Mouse (Mus musculus): Measurements from ENCODE around the gene Bod1l.

Bod1l gene

DNA sequence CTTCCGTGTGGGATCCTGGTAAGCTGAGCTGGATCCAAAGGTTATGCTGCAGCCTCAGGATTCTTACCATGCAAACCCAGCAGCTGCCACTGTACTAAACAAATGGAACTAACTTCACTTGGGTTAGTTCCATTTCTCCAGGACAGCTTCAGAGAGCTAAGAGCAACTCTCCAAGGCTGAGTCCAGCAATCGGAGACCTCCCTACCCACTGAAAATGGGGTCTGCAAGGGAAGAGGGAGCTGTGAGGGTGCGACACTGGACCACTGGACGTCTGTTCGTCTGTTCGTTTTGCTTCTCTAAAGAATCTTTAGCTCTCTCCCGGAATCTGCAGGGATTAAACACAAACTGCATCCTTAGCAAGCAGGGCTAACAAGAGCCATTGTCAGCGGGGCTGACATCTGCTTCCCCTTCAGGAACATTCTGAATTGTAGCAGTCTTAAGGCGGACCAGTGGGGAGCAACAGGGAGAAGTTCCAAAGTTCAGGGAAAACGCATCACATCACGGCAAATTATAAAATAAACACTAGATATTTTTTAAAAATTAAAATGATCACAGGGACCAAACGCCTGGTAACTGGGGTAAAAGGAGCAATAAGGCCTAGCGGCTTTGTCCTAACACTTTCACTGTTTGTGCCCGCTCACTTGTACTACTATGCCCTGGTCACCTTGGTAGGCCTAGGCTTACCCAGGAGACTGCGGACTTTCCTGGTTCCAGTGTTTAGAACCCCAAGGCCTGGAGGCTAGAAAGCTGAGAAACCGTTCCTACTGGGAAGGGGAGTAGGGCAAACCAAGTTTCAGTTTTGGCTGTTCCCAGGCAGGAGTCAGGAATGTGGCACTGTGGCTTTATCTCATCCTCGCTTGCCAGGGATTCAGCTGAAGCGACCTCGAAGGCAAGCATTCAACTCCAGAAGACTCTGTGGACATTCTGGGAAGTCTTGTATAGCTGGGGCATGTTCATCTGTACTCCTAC lies 85.2 kb downstream of the Bod1l start:
- no peak for DNase-seq (ENCODE audit: low read depth)

GRCm38 (mm10) chr5:41757338-41757737 lies 86.8 kb downstream of the Bod1l start:
- DNase-seq (ENCODE audit: low read depth): no peak

GRCm38 (mm10) chr5:41756396-41756795 lies 87.7 kb downstream of the Bod1l start:
- no peak for DNase-seq (ENCODE audit: low read depth)

- no peak for DNase-seq (ENCODE audit: low read depth)
Measured at GRCm38 (mm10) chr5:41755373-41755960, 88.6 kb downstream of the Bod1l start.

DNA sequence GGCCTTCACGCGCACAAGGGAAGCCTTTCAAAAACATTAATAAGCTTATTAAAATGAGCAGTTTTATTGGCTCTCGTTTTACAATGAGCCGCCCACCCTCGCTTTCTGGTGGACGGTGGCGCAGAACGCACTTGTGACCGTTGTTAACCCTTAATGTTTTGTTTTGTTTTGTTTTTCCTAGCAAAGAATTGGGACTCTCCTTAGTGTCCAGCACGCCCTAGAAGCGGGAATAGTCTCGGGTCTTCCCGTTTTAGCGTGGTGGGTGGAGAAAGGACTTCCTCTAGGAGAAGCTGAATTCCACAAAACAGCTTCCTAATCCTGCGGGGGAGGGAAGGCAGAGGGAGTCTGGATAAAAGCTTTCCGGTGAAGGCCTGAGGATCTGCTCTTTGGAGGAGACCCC lies 89.3 kb downstream of the Bod1l start:
- DNase-seq (ENCODE audit: low read depth): no peak

DNA sequence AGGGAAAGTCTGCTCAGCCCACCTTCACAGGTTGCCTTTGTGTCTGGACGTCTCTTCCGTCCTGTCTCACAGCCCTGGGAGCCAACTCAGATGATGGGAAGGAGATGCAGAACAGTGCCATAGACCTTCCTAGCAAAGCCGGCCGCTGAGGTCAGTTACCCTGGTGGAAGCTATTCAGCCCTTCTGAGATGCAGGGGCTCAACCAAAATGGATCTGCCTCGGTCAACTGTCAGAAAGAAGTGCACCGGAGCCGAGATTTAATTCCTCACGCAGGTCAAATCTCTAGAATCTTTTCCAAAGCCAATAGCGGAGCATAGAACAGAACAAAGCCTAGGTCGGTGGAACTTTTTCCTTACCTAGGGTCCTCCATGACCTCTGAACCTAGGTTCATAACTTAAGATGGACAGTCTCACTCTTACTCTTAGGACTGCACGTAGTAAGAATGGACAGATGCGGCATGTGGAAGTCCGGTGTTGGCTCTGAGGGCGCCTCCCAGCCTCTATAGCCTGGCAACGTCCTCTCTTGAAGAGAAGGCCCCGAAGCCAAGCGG lies 89.8 kb downstream of the Bod1l start:
- no peak for DNase-seq (ENCODE audit: low read depth)

- DNase-seq (ENCODE audit: low read depth): no peak
Measured at GRCm38 (mm10) chr5:41752721-41753120, 91.4 kb downstream of the Bod1l start.

DNA sequence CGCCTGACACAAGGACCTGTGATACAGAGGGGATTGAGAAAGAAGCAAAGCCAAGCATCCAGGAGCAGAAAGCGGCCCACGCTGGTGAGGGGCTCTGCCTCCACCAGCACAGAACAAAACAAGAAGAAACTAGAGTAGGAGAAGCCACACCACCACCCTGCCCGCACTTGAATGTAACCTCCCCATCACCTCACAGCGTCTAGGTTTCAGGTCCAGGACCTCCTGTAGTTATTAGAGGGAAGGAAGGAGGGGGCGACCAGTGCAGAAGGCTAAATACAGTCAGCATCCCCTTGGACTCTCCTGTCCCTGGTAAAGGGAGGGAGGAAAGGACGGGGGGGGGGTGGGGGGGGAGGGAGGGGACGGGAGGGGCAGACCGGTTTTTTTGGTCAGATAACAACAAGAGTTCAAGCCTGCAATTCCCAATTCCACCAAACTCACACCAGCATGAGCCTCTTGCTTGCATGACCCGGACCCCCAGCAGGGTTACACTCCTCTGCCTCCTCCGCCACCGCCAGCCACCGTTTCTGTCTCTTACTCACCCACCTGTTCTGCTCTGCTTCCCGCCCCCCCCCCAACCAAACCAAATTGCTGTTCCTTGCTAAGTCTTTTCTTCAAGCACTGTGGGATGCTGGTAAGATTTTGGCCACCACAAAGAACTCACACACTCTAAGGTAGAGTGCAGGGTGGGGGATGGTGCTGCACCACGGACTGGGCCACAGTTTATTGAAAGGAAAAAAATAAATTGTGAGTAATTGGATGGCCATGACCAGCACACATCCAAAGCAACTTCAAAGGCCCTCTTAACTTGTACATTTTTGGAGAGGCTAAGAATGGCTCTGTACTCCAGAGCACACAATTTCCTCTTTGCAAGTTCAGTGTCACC lies 99.0 kb downstream of the Bod1l start:
- no peak for DNase-seq (ENCODE audit: low read depth)

- DNase-seq (ENCODE audit: low read depth): no peak
Measured at GRCm38 (mm10) chr5:41744234-41744633, 99.9 kb downstream of the Bod1l start.

- no peak for DNase-seq (ENCODE audit: low read depth)
Measured at GRCm38 (mm10) chr5:41738817-41739216, 105.3 kb downstream of the Bod1l start.
